Mouse (Mus musculus) CD4-positive, CD25-positive, alpha-beta regulatory T cell, adult 4 months (primary cell): Measurements from ENCODE around the gene Vmn2r68. TPM values are rescaled to one million over a fixed set of nuclear protein-coding genes. Genes with fewer than 3 reads are reported as not detected.

ENCODE experiments used
- ATAC-seq: one replicate; pipeline ENCODE4 v1.8.0; 2017
- polyA plus RNA-seq, 2 experiments: library from polyadenylated mRNA; unstranded; fragments of 100-300 nt; shearing (Covaris generic); gene quantifications; one replicate each; pipeline ENCODE4 v1.2.1; 2017

The Vmn2r68 gene
- polyA plus RNA-seq: not detected

DNA sequence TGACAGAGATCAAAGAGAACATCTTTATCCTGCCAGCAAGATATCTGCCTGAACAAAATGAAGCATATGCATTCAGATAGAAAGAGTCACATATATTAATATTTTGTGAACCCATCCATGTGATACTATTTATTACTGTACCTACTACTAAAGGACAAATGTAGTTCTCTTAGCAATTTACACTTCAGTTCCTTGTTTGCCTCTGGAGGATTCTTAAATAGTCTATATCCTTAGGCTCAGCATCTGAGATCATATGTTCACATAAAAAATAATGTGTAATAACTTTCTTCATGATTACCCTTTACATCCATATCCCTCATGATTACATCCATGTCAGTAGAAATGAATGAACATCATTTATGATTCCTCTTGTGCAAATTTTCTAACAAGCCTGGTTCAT lies at the start of gene Vmn2r68:
Vmn2r68 (minus strand) TSS at position 101 of the 400 bp plus-strand sequence.
- no peak for ATAC-seq

Other genes with a start within 250 kb of the Vmn2r68 start
- gene Vmn2r66, start 225.5 kb downstream of the Vmn2r68 start, polyA plus RNA-seq: not detected
- gene Vmn2r67, start 81.8 kb downstream of the Vmn2r68 start, polyA plus RNA-seq: not detected
- not detected for gene Vmn2r69, start 178.1 kb upstream of the Vmn2r68 start, polyA plus RNA-seq